In the genomic region with DNA sequence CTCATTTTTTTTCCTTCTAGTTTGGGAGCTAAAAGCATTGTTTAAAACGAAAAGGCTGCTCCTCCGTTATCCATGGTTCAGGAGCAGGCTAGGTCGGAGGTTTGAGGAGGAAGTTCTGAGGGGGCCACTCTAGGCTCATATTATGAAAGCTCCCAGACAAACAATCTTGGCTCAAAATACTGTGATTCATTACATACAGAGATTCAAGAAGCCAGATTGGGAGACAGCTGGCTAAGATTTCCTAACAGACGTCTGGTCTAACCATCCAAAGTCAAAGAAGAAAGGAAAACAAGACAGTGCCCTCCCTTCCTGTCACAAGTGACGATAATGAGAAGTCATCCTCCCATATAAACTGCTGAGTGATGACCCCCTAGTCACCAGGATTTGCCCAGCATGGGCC, we compare ENCODE assay signal across 23 mouse cellular contexts.
DNase-seq lines count a peak whose midpoint lies in the region; ATAC-seq and TF ChIP-seq lines count a peak whose summit lies in the region.
"Had no signal": no experiment of that assay in that cellular context is flagged by ENCODE, and none has a peak within 500 bp of the region (broad histone marks: within the 10 kb centered on the region; RNA-seq: fewer than 3 reads in every experiment).

No protein-coding gene starts in this region.

- H3K4me2 ChIP-seq in kidney, postnatal 0 days (ENCODE audit: low read length) = no peak overlapping the region
- H3K4me2 ChIP-seq in forebrain, embryonic 16.5 days (ENCODE audit: low read length) = no peak overlapping the region
- H3K4me2 ChIP-seq: heart, embryonic 13.5 days; hindbrain, embryonic 14.5 days; kidney, embryonic 15.5 days had no signal

- ATAC-seq in kidney, postnatal 0 days (replicated peaks; ENCODE audit: low FRiP score, low read depth) = no peak
- ATAC-seq in forebrain, embryonic 16.5 days = peak; percentile 70
- ATAC-seq: intestine, embryonic 16.5 days had no signal

- TF ChIP-seq POLR2A in brain, embryonic 14.5 days (IDR thresholded peaks at IDR 0.05; ENCODE audit: borderline replicate concordance, extremely low read depth, insufficient read depth, insufficient read length, poor library complexity, severe bottlenecking) = no peak

- H3K36me3 ChIP-seq in kidney, postnatal 0 days (ENCODE audit: insufficient read depth, low read length) = no peaks in the 10 kb centered on the region
- no peaks in the 10 kb centered on the region for H3K36me3 ChIP-seq in forebrain, embryonic 16.5 days (ENCODE audit: control insufficient read depth, insufficient read depth)
- H3K36me3 ChIP-seq: heart, embryonic 13.5 days; kidney, embryonic 15.5 days had no signal

- H3K9me3 ChIP-seq in kidney, postnatal 0 days (replicated peaks; ENCODE audit: low read length) = no peaks in the 10 kb centered on the region
- H3K9me3 ChIP-seq in forebrain, embryonic 16.5 days (ENCODE audit: control insufficient read depth, low read length) = no peaks in the 10 kb centered on the region
- H3K9me3 ChIP-seq: heart, embryonic 13.5 days; kidney, embryonic 15.5 days had no signal

- H3K27me3 ChIP-seq in kidney, postnatal 0 days (ENCODE audit: insufficient read depth, low read length) = no peaks in the 10 kb centered on the region
- H3K27me3 ChIP-seq in forebrain, embryonic 16.5 days (replicated peaks; ENCODE audit: control insufficient read depth, insufficient read depth, low read length) = no peaks in the 10 kb centered on the region
- H3K27me3 ChIP-seq: heart, embryonic 13.5 days; kidney, embryonic 15.5 days had no signal

- H3K27ac ChIP-seq in kidney, postnatal 0 days = no peak overlapping the region
- 0 out of 2 replicates have a peak overlapping the region, but pooled peaks have one; percentile 16 for H3K27ac ChIP-seq in forebrain, embryonic 16.5 days (ENCODE audit: low read length)
- H3K27ac ChIP-seq: heart, embryonic 13.5 days; hindbrain, embryonic 14.5 days; kidney, embryonic 15.5 days; liver, embryonic 14.5 days had no signal

- no peak overlapping the region for H3K9ac ChIP-seq in kidney, postnatal 0 days (ENCODE audit: low read depth, low read length)
- H3K9ac ChIP-seq in forebrain, embryonic 16.5 days (replicated peaks; ENCODE audit: low read depth, low read length) = no peak overlapping the region
- H3K9ac ChIP-seq: heart, embryonic 13.5 days; hindbrain, embryonic 14.5 days; kidney, embryonic 15.5 days; liver, embryonic 14.5 days had no signal

- no peak overlapping the region for H3K4me3 ChIP-seq in kidney, postnatal 0 days (replicated peaks; ENCODE audit: low read depth, low read length)
- H3K4me3 ChIP-seq in forebrain, embryonic 16.5 days (replicated peaks; ENCODE audit: low read length) = no peak overlapping the region
- H3K4me3 ChIP-seq: heart, embryonic 13.5 days; kidney, embryonic 15.5 days; myocyte had no signal

- DNase-seq in kidney, postnatal 0 days (ENCODE audit: low spot score) = peak; percentile 10
- DNase-seq in kidney, adult 8-10 months = no peak
- peak; percentile 78 for DNase-seq in brain, embryonic 14.5 days (ENCODE audit: low read depth)
- peak; percentile 55 for DNase-seq in layer of hippocampus, adult 9-11 months
- no peak for DNase-seq in frontal cortex, postnatal 10 days (ENCODE audit: low spot score in 2 of 2)
- DNase-seq in yolk sac, embryonic 10.5 days (ENCODE audit: low spot score) = no peak
- DNase-seq: adrenal gland, adult 2 months; cerebellum, adult 11 months; cerebellum, postnatal 36 days; gastrocnemius, postnatal 10 days; heart, adult 18-20 months; heart, postnatal 36 days; lung, postnatal 10 days; midbrain, embryonic 14.5 days; spleen, adult 18-20 months; thymus, adult 2 months had no signal

- WGBS in kidney, postnatal 0 days = 25% methylated on average over 5 of the region's 5 CpGs
- 52% methylated on average over 5 of the region's 5 CpGs for WGBS in forebrain, embryonic 16.5 days

- no peak for TF ChIP-seq CTCF in kidney, postnatal 0 days (IDR thresholded peaks at IDR 0.05; ENCODE audit: low read depth)
- no peak for TF ChIP-seq CTCF in brain, embryonic 14.5 days (IDR thresholded peaks at IDR 0.05; ENCODE audit: borderline replicate concordance, extremely low read depth, insufficient read depth, insufficient read length)

- H3K4me1 ChIP-seq in kidney, postnatal 0 days (replicated peaks; ENCODE audit: insufficient read depth, low read length) = no peaks in the 10 kb centered on the region
- 0 out of 2 replicates have a peak, but pooled peaks cover 2% of the 10 kb centered on the region for H3K4me1 ChIP-seq in forebrain, embryonic 16.5 days (replicated peaks; ENCODE audit: control insufficient read depth, insufficient read depth, low read length)
- H3K4me1 ChIP-seq: heart, embryonic 13.5 days; kidney, embryonic 15.5 days had no signal

Comparison
In these comparisons a context has a peak if more than half of its experiments do, and no peak if none do; other contexts are left out.
1. DNase-seq: peak in kidney, postnatal 0 days (single experiment), brain, embryonic 14.5 days (single experiment) and layer of hippocampus, adult 9-11 months (single experiment); none in kidney, adult 8-10 months (0 of 2), frontal cortex, postnatal 10 days (0 of 2) and yolk sac, embryonic 10.5 days (single experiment).